Mouse (Mus musculus) small intestine, adult 2 months (tissue): ENCODE data around the gene Clca3a2.
A peak's percentile ranks its signal among the peaks of the same experiment; 100 is the strongest.

ENCODE experiments used
- CTCF ChIP-seq: fragments of 200-500 bp; IDR thresholded peaks from 2 replicates; pipeline ENCODE4 v1.5.1; 2012; ENCODE audit warnings: low read depth, mild to moderate bottlenecking, control low read depth, inconsistent platforms, low read length, moderate library complexity, mixed read lengths; ENCODE audit not compliant: insufficient replicate concordance, insufficient read length; ENCODE audit errors: extremely low read depth
- POLR2A ChIP-seq: fragments of 200-500 bp; IDR thresholded peaks from 2 replicates; pipeline ENCODE4 v1.6.1; 2012; ENCODE audit warnings: low read depth, mild to moderate bottlenecking, control low read depth, inconsistent platforms, low read length, moderate library complexity

- TF ChIP-seq CTCF (peak; percentile 67; the same call in 1 of the 2 replicates), POLR2A (no peak)
Measured at GRCm38 (mm10) chr3:144753120-144753519, 66.2 kb downstream of the Clca3a2 start.
